Mouse (Mus musculus) thymus, adult 2 months (tissue): Measurements from ENCODE around the gene Ppp1r15a.

Experiments
- CTCF ChIP-seq: fragments of 200-500 bp; IDR thresholded peaks from 2 replicates; pipeline ENCODE4 v1.5.1; 2012; ENCODE audit warnings: mild to moderate bottlenecking, control low read depth, low read length, moderate library complexity, borderline replicate concordance; ENCODE audit not compliant: control insufficient read depth, poor library complexity, insufficient read depth; ENCODE audit errors: extremely low read depth
- POLR2A ChIP-seq: fragments of 200-500 bp; IDR thresholded peaks from 2 replicates; pipeline ENCODE4 v1.6.1; 2012; ENCODE audit warnings: mild to moderate bottlenecking, low read length, control low read depth, moderate library complexity; ENCODE audit not compliant: control insufficient read depth, poor library complexity, insufficient read depth; ENCODE audit errors: extremely low read depth

GRCm38 (mm10) chr7:45522194-45522752 is 3.8 kb downstream of the Ppp1r15a start:
- TF ChIP-seq CTCF (no peak), POLR2A (no peak)
